Mouse (Mus musculus) C2C12 (cell line): ENCODE data around the gene Kif26b. TPM values are rescaled to one million over a fixed set of nuclear protein-coding genes. Genes with fewer than 3 reads are reported as not detected.

ENCODE experiments used
- H3K27me3 ChIP-seq: one replicate; pipeline ENCODE4 v1.6.1; 2011; ENCODE audit not compliant: control insufficient read depth, insufficient read depth, insufficient read length
- H3K36me3 ChIP-seq: one replicate; pipeline ENCODE4 v1.6.1; 2011; ENCODE audit not compliant: control insufficient read depth, insufficient read depth
- H3K4me3 ChIP-seq: one replicate; pipeline ENCODE4 v1.5.1; 2011; ENCODE audit warnings: mild to moderate bottlenecking, control low read depth; ENCODE audit not compliant: poor library complexity, insufficient read depth, severe bottlenecking
- H3K79me2 ChIP-seq: one replicate; pipeline ENCODE4 v1.6.1; 2011; ENCODE audit not compliant: control insufficient read depth, insufficient read depth
- H3K79me3 ChIP-seq: one replicate; pipeline ENCODE4 v1.6.1; 2011; ENCODE audit warnings: low read depth, control low read depth
- H3ac ChIP-seq: one replicate; pipeline ENCODE3; 2011; ENCODE audit warnings: low read depth; ENCODE audit not compliant: control insufficient read depth, insufficient read length
- CEBPB ChIP-seq: IDR thresholded peaks from one replicate; pipeline ENCODE4 v1.6.1; 2011; ENCODE audit warnings: low read depth, mild to moderate bottlenecking, control low read depth, moderate library complexity
- CTCF ChIP-seq: IDR thresholded peaks from one replicate; pipeline ENCODE4 v1.5.1; 2011; ENCODE audit not compliant: control insufficient read depth, insufficient read depth, insufficient read length
- FOSL1 ChIP-seq: IDR thresholded peaks from one replicate; pipeline ENCODE4 v1.8.0; 2011; ENCODE audit warnings: mild to moderate bottlenecking, low read length; ENCODE audit not compliant: poor library complexity, insufficient read depth, severe bottlenecking
- MAX ChIP-seq: IDR thresholded peaks from one replicate; pipeline ENCODE4 v1.6.1; 2011; ENCODE audit warnings: mild to moderate bottlenecking, control low read depth
- MYOD1 ChIP-seq: IDR thresholded peaks from one replicate; pipeline ENCODE4 v1.6.1; 2011; ENCODE audit warnings: low read depth; ENCODE audit not compliant: control insufficient read depth, insufficient read length
- MYOG ChIP-seq: IDR thresholded peaks from one replicate; pipeline ENCODE4 v1.6.1; 2011; ENCODE audit not compliant: control insufficient read depth, insufficient read length; ENCODE audit errors: extremely low read depth
- USF1 ChIP-seq: IDR thresholded peaks from one replicate; pipeline ENCODE4 v1.6.1; 2011; ENCODE audit warnings: low read depth, mild to moderate bottlenecking, control low read depth, moderate library complexity
- polyA plus RNA-seq: library from polyadenylated mRNA; unstranded; fragments of >200 nt; fragmentation: generic; extraction: Trizol; gene quantifications from one replicate; pipeline ENCODE4 v1.2.1, GENCODE M21; 2012; ENCODE audit warnings: missing spikeins

Kif26b gene
- polyA plus RNA-seq, 1 experiment = 1.8 TPM

- Histone ChIP-seq H3K36me3 (no peaks in the 10 kb centered on the region), H3K27me3 (no peaks in the 10 kb centered on the region), H3ac (no peak overlapping the region), H3K79me2 (no peaks in the 10 kb centered on the region), H3K4me3 (no peak overlapping the region), H3K79me3 (no peaks in the 10 kb centered on the region)
- no peak for TF ChIP-seq MYOG
- no peak for TF ChIP-seq MAX
- no peak for TF ChIP-seq USF1
- TF ChIP-seq FOSL1 = no peak
- no peak for TF ChIP-seq CTCF
- TF ChIP-seq CEBPB = no peak
These were observed 24.0 kb downstream of the Kif26b start for GRCm38 (mm10) chr1:178552898-178553284.

GRCm38 (mm10) chr1:178556226-178556625, 27.3 kb downstream of the Kif26b start:
- Histone ChIP-seq H3K36me3 (no peaks in the 10 kb centered on the region), H3K79me3 (no peaks in the 10 kb centered on the region), H3ac (no peak overlapping the region), H3K4me3 (no peak overlapping the region), H3K79me2 (no peaks in the 10 kb centered on the region), H3K27me3 (no peaks in the 10 kb centered on the region)
- no peak for TF ChIP-seq USF1
- no peak for TF ChIP-seq FOSL1
- no peak for TF ChIP-seq MAX
- TF ChIP-seq MYOG = no peak

- no peaks in the 10 kb centered on the region for H3K36me3 ChIP-seq
- TF ChIP-seq USF1 (no peak), MYOD1 (no peak), CTCF (no peak), MYOG (no peak), CEBPB (no peak), FOSL1 (no peak), MAX (no peak)
- H3K27me3 ChIP-seq = no peaks in the 10 kb centered on the region
- no peak overlapping the region for H3K4me3 ChIP-seq
- no peak overlapping the region for H3ac ChIP-seq
- no peaks in the 10 kb centered on the region for H3K79me2 ChIP-seq
- H3K79me3 ChIP-seq = no peaks in the 10 kb centered on the region
These were observed 31.1 kb downstream of the Kif26b start for GRCm38 (mm10) chr1:178560043-178560442.

- Histone ChIP-seq H3K79me2 (no peaks in the 10 kb centered on the region), H3K36me3 (no peaks in the 10 kb centered on the region), H3ac (no peak overlapping the region), H3K27me3 (no peaks in the 10 kb centered on the region), H3K4me3 (no peak overlapping the region), H3K79me3 (no peaks in the 10 kb centered on the region)
- TF ChIP-seq MYOD1 (no peak), CEBPB (no peak), CTCF (no peak), MAX (no peak), FOSL1 (no peak), USF1 (no peak), MYOG (no peak)
These were observed 34.9 kb downstream of the Kif26b start for GRCm38 (mm10) chr1:178563834-178564233.

- H3K79me2 ChIP-seq = no peaks in the 10 kb centered on the region
- TF ChIP-seq MAX (no peak), USF1 (no peak)
- no peaks in the 10 kb centered on the region for H3K27me3 ChIP-seq
- H3ac ChIP-seq = no peak overlapping the region
- no peaks in the 10 kb centered on the region for H3K36me3 ChIP-seq
- no peaks in the 10 kb centered on the region for H3K79me3 ChIP-seq
- no peak overlapping the region for H3K4me3 ChIP-seq
These were observed 35.9 kb downstream of the Kif26b start for GRCm38 (mm10) chr1:178564800-178565199.

GRCm38 (mm10) chr1:178568551-178569545, 39.9 kb downstream of the Kif26b start:
- Histone ChIP-seq H3K79me3 (no peaks in the 10 kb centered on the region), H3K4me3 (no peak overlapping the region), H3K27me3 (no peaks in the 10 kb centered on the region), H3K36me3 (no peaks in the 10 kb centered on the region), H3K79me2 (no peaks in the 10 kb centered on the region), H3ac (no peak overlapping the region)
- no peak for TF ChIP-seq USF1
- no peak for TF ChIP-seq MAX
- TF ChIP-seq MYOG = no peak
- TF ChIP-seq CEBPB = no peak
- TF ChIP-seq FOSL1 = no peak
- no peak for TF ChIP-seq CTCF
- no peak for TF ChIP-seq MYOD1
